Mouse (Mus musculus): ENCODE results near the gene Dync1i2. TPM values are rescaled to one million over a fixed set of nuclear protein-coding genes. Genes with fewer than 3 reads are reported as not detected.

Gene Dync1i2
- total and polyA plus RNA-seq, 3 experiments = 22.9 to 74.3 (median 38.6) TPM

- H3K4me1 ChIP-seq (ENCODE audit: control insufficient read depth in 1 of 2, insufficient read depth in 2 of 2) = no peaks in the 10 kb centered on the region; a peak in 1 of 4 replicates
- TF ChIP-seq CHD1 (IDR thresholded peaks at IDR 0.05; ENCODE audit: low read depth, low read length) = no peak
- no peak for TF ChIP-seq MAFK (IDR thresholded peaks at IDR 0.05; ENCODE audit: insufficient replicate concordance, low read length)
- TF ChIP-seq CTCF (conservative IDR thresholded peaks at IDR 0.05 in 1 of 2, IDR thresholded peaks at IDR 0.05 in 1 of 2; ENCODE audit: low read depth in 2 of 2, low read length in 2 of 2) = no peak
- TF ChIP-seq USF1 (IDR thresholded peaks at IDR 0.05; ENCODE audit: low read depth, low read length) = no peak
- TF ChIP-seq RCOR1 (conservative IDR thresholded peaks at IDR 0.05; ENCODE audit: low read depth, low read length) = no peak
- no peak for TF ChIP-seq USF2 (conservative IDR thresholded peaks at IDR 0.05; ENCODE audit: low read depth, low read length)
- no peak for TF ChIP-seq EP300 (IDR thresholded peaks at IDR 0.05; ENCODE audit: low read length)
- TF ChIP-seq E2F4 (IDR thresholded peaks at IDR 0.05; ENCODE audit: insufficient replicate concordance, low read depth, low read length) = no peak
- TF ChIP-seq MEF2A (IDR thresholded peaks at IDR 0.05; ENCODE audit: borderline replicate concordance, low read depth, low read length) = no peak
- no peak for TF ChIP-seq TCF12 (IDR thresholded peaks at IDR 0.05; ENCODE audit: low read depth, low read length)
- no peaks in the 10 kb centered on the region; the same call in 1 of the 2 replicates for H3K79me2 ChIP-seq (replicated peaks; ENCODE audit: control insufficient read depth, extremely low read depth, insufficient read depth, poor library complexity, severe bottlenecking)
- dilution Hi-C loops (cut with MboI; ENCODE audit: extremely low pct_ligation_motif_present, extremely low pct_unique_long_range_greater_than_20kb, low sequenced_read_pairs) (no loop called here), in situ Hi-C loops (cut with MboI; ENCODE audit: low pct_ligation_motif_present, low pct_unique_long_range_greater_than_20kb, low sequenced_read_pairs) (no loop called here)
- H3K27ac ChIP-seq (ENCODE audit: insufficient read depth, low read depth) = no peak overlapping the region
- H3K4me2 ChIP-seq (ENCODE audit: insufficient read depth, low read depth, poor library complexity, severe bottlenecking) = no peak overlapping the region
- no peaks in the 10 kb centered on the region for H3K9me3 ChIP-seq (replicated peaks; ENCODE audit: low read length)
- H3K36me3 ChIP-seq (replicated peaks in 1 of 2; ENCODE audit: control insufficient read depth in 1 of 2, insufficient read depth in 1 of 2, low read length in 1 of 2) = peaks cover 55 to 81% of the 10 kb centered on the region in 2 experiments
- H3K9ac ChIP-seq (ENCODE audit: insufficient read depth, low read depth) = no peak overlapping the region
- no peaks in the 10 kb centered on the region for H3K27me3 ChIP-seq (replicated peaks)
- DNase-seq (ENCODE audit: extremely low read depth) = no peak
- H3K4me3 ChIP-seq (replicated peaks in 1 of 3; ENCODE audit: low read depth in 2 of 3, low read length in 2 of 3, poor library complexity in 1 of 3) = no peak overlapping the region
Observed at GRCm38 (mm10) chr2:71256581-71256980, 45.1 kb downstream of the Dync1i2 start.

DNA sequence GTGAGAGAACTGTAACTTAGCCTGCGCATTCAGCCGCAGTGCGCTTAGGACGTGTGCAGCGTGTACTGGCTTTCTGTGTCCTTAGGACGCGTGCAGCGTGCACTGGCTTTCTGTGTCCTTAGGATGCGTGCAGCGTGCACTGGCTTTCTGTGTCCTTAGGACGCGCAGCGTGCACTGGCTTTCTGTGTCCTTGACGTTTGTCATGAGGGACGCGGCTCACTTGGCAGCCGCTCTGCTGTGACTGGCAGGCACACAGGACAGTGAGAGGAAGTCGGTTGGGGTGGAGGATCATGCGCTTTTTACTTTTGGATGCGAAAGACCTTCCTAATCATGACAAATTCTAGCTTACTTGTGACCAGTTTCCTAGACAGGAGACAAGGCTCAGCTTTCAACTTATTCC is 53.1 kb downstream of the Dync1i2 start:
- no peaks in the 10 kb centered on the region for H3K79me2 ChIP-seq (replicated peaks; ENCODE audit: control insufficient read depth, extremely low read depth, insufficient read depth, poor library complexity, severe bottlenecking)
- in situ Hi-C loops (cut with MboI; ENCODE audit: low pct_ligation_motif_present, low pct_unique_long_range_greater_than_20kb, low sequenced_read_pairs) = no loop called here
- H3K36me3 ChIP-seq (replicated peaks in 1 of 2; ENCODE audit: control insufficient read depth in 1 of 2, insufficient read depth in 1 of 2, low read length in 1 of 2) = peaks cover 20 to 57% of the 10 kb centered on the region in 2 experiments
- H3K4me2 ChIP-seq (ENCODE audit: insufficient read depth, low read depth, poor library complexity, severe bottlenecking) = no peak overlapping the region
- no peaks in the 10 kb centered on the region for H3K9me3 ChIP-seq (replicated peaks; ENCODE audit: low read length)
- no peak overlapping the region for H3K27ac ChIP-seq (ENCODE audit: insufficient read depth, low read depth)
- no peak for TF ChIP-seq PAX5 (IDR thresholded peaks at IDR 0.05; ENCODE audit: low read length)
- no peak for TF ChIP-seq CTCF (conservative IDR thresholded peaks at IDR 0.05 in 1 of 2, IDR thresholded peaks at IDR 0.05 in 1 of 2; ENCODE audit: low read depth in 2 of 2, low read length in 2 of 2)
- no peak for TF ChIP-seq MEF2A (IDR thresholded peaks at IDR 0.05; ENCODE audit: borderline replicate concordance, low read depth, low read length)
- H3K4me3 ChIP-seq (replicated peaks in 1 of 3; ENCODE audit: low read depth in 2 of 3, low read length in 2 of 3, poor library complexity in 1 of 3) = no peak overlapping the region
- H3K27me3 ChIP-seq (replicated peaks) = no peaks in the 10 kb centered on the region
- H3K4me1 ChIP-seq (ENCODE audit: control insufficient read depth in 1 of 2, insufficient read depth in 2 of 2) = no peaks in the 10 kb centered on the region; a peak in 1 of 4 replicates
- H3K9ac ChIP-seq (ENCODE audit: insufficient read depth, low read depth) = no peak overlapping the region
- dilution Hi-C loops (cut with MboI; ENCODE audit: extremely low pct_ligation_motif_present, extremely low pct_unique_long_range_greater_than_20kb, low sequenced_read_pairs) = no loop called here
- no peak for DNase-seq (ENCODE audit: extremely low read depth)

DNA sequence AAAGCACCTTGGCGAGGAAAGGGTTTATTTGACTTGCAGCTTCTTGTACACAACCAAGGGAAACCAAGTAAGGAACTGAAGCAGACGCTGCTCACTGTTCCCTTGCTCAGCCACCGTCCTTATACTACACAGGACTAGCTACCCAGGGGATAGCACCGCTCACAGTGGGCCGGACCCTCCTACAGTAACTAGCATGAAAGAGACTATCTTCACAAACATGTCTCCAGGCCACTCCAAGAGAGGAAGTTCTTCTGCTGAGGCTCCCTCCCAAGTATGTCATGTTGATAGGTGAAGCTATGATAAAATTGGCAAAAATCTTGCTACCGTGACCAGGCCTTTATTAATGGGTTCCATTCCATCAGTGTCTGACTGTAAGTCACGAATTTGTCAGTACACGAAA is 57.2 kb downstream of the Dync1i2 start:
- dilution Hi-C loops (cut with MboI; ENCODE audit: extremely low pct_ligation_motif_present, extremely low pct_unique_long_range_greater_than_20kb, low sequenced_read_pairs) = no loop called here
- Histone ChIP-seq H3K4me1 (ENCODE audit: control insufficient read depth in 1 of 2, insufficient read depth in 2 of 2) (no peaks in the 10 kb centered on the region; a peak in 1 of 4 replicates), H3K4me3 (replicated peaks in 1 of 3; ENCODE audit: low read depth in 2 of 3, low read length in 2 of 3, poor library complexity in 1 of 3) (no peak overlapping the region), H3K4me2 (ENCODE audit: insufficient read depth, low read depth, poor library complexity, severe bottlenecking) (no peak overlapping the region), H3K9ac (ENCODE audit: insufficient read depth, low read depth) (no peak overlapping the region), H3K79me2 (replicated peaks; ENCODE audit: control insufficient read depth, extremely low read depth, insufficient read depth, poor library complexity, severe bottlenecking) (no peaks in the 10 kb centered on the region), H3K9me3 (replicated peaks; ENCODE audit: low read length) (no peaks in the 10 kb centered on the region), H3K27me3 (replicated peaks) (no peaks in the 10 kb centered on the region), H3K27ac (ENCODE audit: insufficient read depth, low read depth) (no peak overlapping the region), H3K36me3 (replicated peaks in 1 of 2; ENCODE audit: control insufficient read depth in 1 of 2, insufficient read depth in 1 of 2, low read length in 1 of 2) (peaks cover 7 to 48% of the 10 kb centered on the region in 2 experiments)
- TF ChIP-seq ZC3H11A (IDR thresholded peaks at IDR 0.05; ENCODE audit: low read depth, low read length) (no peak), ETS1 (conservative IDR thresholded peaks at IDR 0.05; ENCODE audit: low read depth, low read length) (no peak), USF2 (conservative IDR thresholded peaks at IDR 0.05; ENCODE audit: low read depth, low read length) (no peak), HCFC1 (IDR thresholded peaks at IDR 0.05; ENCODE audit: low read depth, low read length) (no peak), MXI1 (IDR thresholded peaks at IDR 0.05; ENCODE audit: low read depth, low read length) (no peak), CHD2 (IDR thresholded peaks at IDR 0.05; ENCODE audit: low read length) (no peak), EP300 (IDR thresholded peaks at IDR 0.05; ENCODE audit: low read length) (no peak), MEF2A (IDR thresholded peaks at IDR 0.05; ENCODE audit: borderline replicate concordance, low read depth, low read length) (no peak), ZKSCAN1 (IDR thresholded peaks at IDR 0.05; ENCODE audit: borderline replicate concordance, low read depth, low read length) (no peak), KAT2A (IDR thresholded peaks at IDR 0.05; ENCODE audit: insufficient replicate concordance, low read length) (no peak), JUN (IDR thresholded peaks at IDR 0.05; ENCODE audit: insufficient read depth, low read depth, low read length) (no peak), SIN3A (IDR thresholded peaks at IDR 0.05; ENCODE audit: low read length) (no peak), MYC (IDR thresholded peaks at IDR 0.05; ENCODE audit: low read depth, low read length) (no peak), ELF1 (IDR thresholded peaks at IDR 0.05; ENCODE audit: low read depth, low read length) (no peak), TBP (conservative IDR thresholded peaks at IDR 0.05; ENCODE audit: low read depth, low read length) (no peak)
- in situ Hi-C loops (cut with MboI; ENCODE audit: low pct_ligation_motif_present, low pct_unique_long_range_greater_than_20kb, low sequenced_read_pairs) = no loop called here
- no peak for DNase-seq (ENCODE audit: extremely low read depth)
